Mouse (Mus musculus) C2C12 (cell line): ENCODE measurements around the gene Slc3a1. TPM values are rescaled to one million over a fixed set of nuclear protein-coding genes. Genes with fewer than 3 reads are reported as not detected.

Experiments
- H3K27me3 ChIP-seq: one replicate; pipeline ENCODE4 v1.6.1; 2011; ENCODE audit not compliant: control insufficient read depth, insufficient read depth, insufficient read length
- H3K36me3 ChIP-seq: one replicate; pipeline ENCODE4 v1.6.1; 2011; ENCODE audit not compliant: control insufficient read depth, insufficient read depth
- H3K4me3 ChIP-seq: one replicate; pipeline ENCODE4 v1.5.1; 2011; ENCODE audit warnings: mild to moderate bottlenecking, control low read depth; ENCODE audit not compliant: poor library complexity, insufficient read depth, severe bottlenecking
- H3K79me2 ChIP-seq: one replicate; pipeline ENCODE4 v1.6.1; 2011; ENCODE audit not compliant: control insufficient read depth, insufficient read depth
- H3K79me3 ChIP-seq: one replicate; pipeline ENCODE4 v1.6.1; 2011; ENCODE audit warnings: low read depth, control low read depth
- H3ac ChIP-seq: one replicate; pipeline ENCODE3; 2011; ENCODE audit warnings: low read depth; ENCODE audit not compliant: control insufficient read depth, insufficient read length
- CEBPB ChIP-seq: IDR thresholded peaks from one replicate; pipeline ENCODE4 v1.6.1; 2011; ENCODE audit warnings: low read depth, mild to moderate bottlenecking, control low read depth, moderate library complexity
- CTCF ChIP-seq: IDR thresholded peaks from one replicate; pipeline ENCODE4 v1.5.1; 2011; ENCODE audit not compliant: control insufficient read depth, insufficient read depth, insufficient read length
- FOSL1 ChIP-seq: IDR thresholded peaks from one replicate; pipeline ENCODE4 v1.8.0; 2011; ENCODE audit warnings: mild to moderate bottlenecking, low read length; ENCODE audit not compliant: poor library complexity, insufficient read depth, severe bottlenecking
- MAX ChIP-seq: IDR thresholded peaks from one replicate; pipeline ENCODE4 v1.6.1; 2011; ENCODE audit warnings: mild to moderate bottlenecking, control low read depth
- MYOD1 ChIP-seq: IDR thresholded peaks from one replicate; pipeline ENCODE4 v1.6.1; 2011; ENCODE audit warnings: low read depth; ENCODE audit not compliant: control insufficient read depth, insufficient read length
- MYOG ChIP-seq: IDR thresholded peaks from one replicate; pipeline ENCODE4 v1.6.1; 2011; ENCODE audit not compliant: control insufficient read depth, insufficient read length; ENCODE audit errors: extremely low read depth
- USF1 ChIP-seq: IDR thresholded peaks from one replicate; pipeline ENCODE4 v1.6.1; 2011; ENCODE audit warnings: low read depth, mild to moderate bottlenecking, control low read depth, moderate library complexity
- polyA plus RNA-seq: library from polyadenylated mRNA; unstranded; fragments of >200 nt; fragmentation: generic; extraction: Trizol; gene quantifications from one replicate; pipeline ENCODE4 v1.2.1, GENCODE M21; 2012; ENCODE audit warnings: missing spikeins

Slc3a1 gene
- polyA plus RNA-seq, 1 experiment = 0.04 TPM

GRCm38 (mm10) chr17:85040913-85041312, 12.7 kb downstream of the Slc3a1 start:
- TF ChIP-seq CEBPB (no peak), MYOD1 (no peak), MAX (no peak), MYOG (no peak), FOSL1 (no peak), CTCF (no peak), USF1 (no peak)
- no peaks in the 10 kb centered on the region for H3K79me2 ChIP-seq
- no peaks in the 10 kb centered on the region for H3K27me3 ChIP-seq
- no peak overlapping the region for H3K4me3 ChIP-seq
- no peak overlapping the region for H3ac ChIP-seq
- no peaks in the 10 kb centered on the region for H3K79me3 ChIP-seq
- H3K36me3 ChIP-seq = no peaks in the 10 kb centered on the region

- no peaks in the 10 kb centered on the region for H3K79me2 ChIP-seq
- no peaks in the 10 kb centered on the region for H3K27me3 ChIP-seq
- no peaks in the 10 kb centered on the region for H3K79me3 ChIP-seq
- no peak overlapping the region for H3ac ChIP-seq
- TF ChIP-seq FOSL1 (no peak), MYOD1 (no peak), MYOG (no peak), MAX (no peak), CEBPB (no peak), CTCF (no peak), USF1 (no peak)
- no peak overlapping the region for H3K4me3 ChIP-seq
- H3K36me3 ChIP-seq = no peaks in the 10 kb centered on the region
Measured at GRCm38 (mm10) chr17:85042419-85042818, 14.2 kb downstream of the Slc3a1 start.

- no peak overlapping the region for H3ac ChIP-seq
- H3K79me3 ChIP-seq = no peaks in the 10 kb centered on the region
- no peaks in the 10 kb centered on the region for H3K79me2 ChIP-seq
- H3K36me3 ChIP-seq = no peaks in the 10 kb centered on the region
- H3K27me3 ChIP-seq = no peaks in the 10 kb centered on the region
- no peak overlapping the region for H3K4me3 ChIP-seq
- no peak for TF ChIP-seq FOSL1
- TF ChIP-seq CTCF = no peak
- no peak for TF ChIP-seq USF1
Measured at GRCm38 (mm10) chr17:85043404-85043816, 15.2 kb downstream of the Slc3a1 start.

GRCm38 (mm10) chr17:85044466-85044865, 16.3 kb downstream of the Slc3a1 start:
- H3K27me3 ChIP-seq = no peaks in the 10 kb centered on the region
- H3K36me3 ChIP-seq = no peaks in the 10 kb centered on the region
- no peak overlapping the region for H3ac ChIP-seq
- no peaks in the 10 kb centered on the region for H3K79me2 ChIP-seq
- no peaks in the 10 kb centered on the region for H3K79me3 ChIP-seq
- H3K4me3 ChIP-seq = no peak overlapping the region
- TF ChIP-seq USF1 (no peak), CEBPB (no peak), CTCF (no peak), MAX (no peak), FOSL1 (no peak), MYOG (no peak), MYOD1 (no peak)

GRCm38 (mm10) chr17:85045160-85045559, 17.0 kb downstream of the Slc3a1 start:
- Histone ChIP-seq H3ac (no peak overlapping the region), H3K27me3 (no peaks in the 10 kb centered on the region), H3K79me3 (no peaks in the 10 kb centered on the region), H3K79me2 (no peaks in the 10 kb centered on the region), H3K4me3 (no peak overlapping the region), H3K36me3 (no peaks in the 10 kb centered on the region)
- no peak for TF ChIP-seq MAX
- no peak for TF ChIP-seq FOSL1
- TF ChIP-seq CTCF = no peak
- no peak for TF ChIP-seq USF1
- TF ChIP-seq CEBPB = no peak
- no peak for TF ChIP-seq MYOD1
- no peak for TF ChIP-seq MYOG

GRCm38 (mm10) chr17:85048379-85048778, 20.2 kb downstream of the Slc3a1 start:
- Histone ChIP-seq H3K27me3 (no peaks in the 10 kb centered on the region), H3ac (no peak overlapping the region), H3K36me3 (no peaks in the 10 kb centered on the region), H3K4me3 (no peak overlapping the region), H3K79me2 (no peaks in the 10 kb centered on the region), H3K79me3 (no peaks in the 10 kb centered on the region)
- TF ChIP-seq MYOG (no peak), CTCF (no peak), USF1 (no peak), MYOD1 (no peak), FOSL1 (no peak), CEBPB (no peak), MAX (no peak)
